Mouse (Mus musculus): ENCODE data around the gene Exo1. TPM values are rescaled to one million over a fixed set of nuclear protein-coding genes. Genes with fewer than 3 reads are reported as not detected.
A peak's percentile ranks its signal among the peaks of the same experiment; 100 is the strongest.

Gene Exo1
- polyA plus RNA-seq, 1 experiment from 2014 or later = 3.3 TPM

- H3K27me3 ChIP-seq (ENCODE audit: control insufficient read depth, insufficient read depth, low read length) = no peaks in the 10 kb centered on the region
Measured at GRCm38 (mm10) chr1:175911207-175911606, 30.8 kb downstream of the Exo1 start.

GRCm38 (mm10) chr1:175912038-175912437 lies 31.7 kb downstream of the Exo1 start:
- Histone ChIP-seq H3K36me3 (ENCODE audit: control insufficient read depth, insufficient read depth, low read length) (no peaks in the 10 kb centered on the region), H3K4me3 (ENCODE audit: low read depth, low read length) (no peak overlapping the region)
- WGBS = 88% methylated on average over 3 of the region's 3 CpGs

More at GRCm38 (mm10) chr1:175911207-175911606, 30.8 kb downstream of the Exo1 start:
- no peak overlapping the region for H3K9ac ChIP-seq (replicated peaks; ENCODE audit: low read depth, low read length)
- no peak overlapping the region for H3K27ac ChIP-seq (ENCODE audit: low read depth, low read length)
- no peak for ATAC-seq (ENCODE audit: low read depth)
- H3K4me3 ChIP-seq (ENCODE audit: low read depth, low read length) = no peak overlapping the region
- no peaks in the 10 kb centered on the region for H3K9me3 ChIP-seq (ENCODE audit: control insufficient read depth, low read length)
- H3K4me1 ChIP-seq (ENCODE audit: control insufficient read depth, insufficient read depth, low read length) = no peaks in the 10 kb centered on the region
- H3K36me3 ChIP-seq (ENCODE audit: control insufficient read depth, insufficient read depth, low read length) = no peaks in the 10 kb centered on the region
- 86% methylated on average over 2 of the region's 2 CpGs for WGBS
- H3K4me2 ChIP-seq (ENCODE audit: low read depth, low read length) = no peak overlapping the region

GRCm38 (mm10) chr1:175913728-175914303 lies 33.4 kb downstream of the Exo1 start:
- Histone ChIP-seq H3K9me3 (ENCODE audit: control insufficient read depth, low read length) (no peaks in the 10 kb centered on the region), H3K9ac (replicated peaks; ENCODE audit: low read depth, low read length) (no peak overlapping the region), H3K4me3 (ENCODE audit: low read depth, low read length) (no peak overlapping the region), H3K4me1 (ENCODE audit: control insufficient read depth, insufficient read depth, low read length) (no peaks in the 10 kb centered on the region), H3K27me3 (ENCODE audit: control insufficient read depth, insufficient read depth, low read length) (no peaks in the 10 kb centered on the region), H3K4me2 (ENCODE audit: low read depth, low read length) (no peak overlapping the region), H3K36me3 (ENCODE audit: control insufficient read depth, insufficient read depth, low read length) (no peaks in the 10 kb centered on the region), H3K27ac (ENCODE audit: low read depth, low read length) (no peak overlapping the region)
- no peak for ATAC-seq (ENCODE audit: low read depth)
- 54% methylated on average over 5 of the region's 5 CpGs for WGBS

More at GRCm38 (mm10) chr1:175912038-175912437, 31.7 kb downstream of the Exo1 start:
- no peak overlapping the region for H3K9ac ChIP-seq (replicated peaks; ENCODE audit: low read depth, low read length)
- H3K4me2 ChIP-seq (ENCODE audit: low read depth, low read length) = no peak overlapping the region
- ATAC-seq (ENCODE audit: low read depth) = no peak
- H3K27me3 ChIP-seq (ENCODE audit: control insufficient read depth, insufficient read depth, low read length) = no peaks in the 10 kb centered on the region
- H3K27ac ChIP-seq (ENCODE audit: low read depth, low read length) = no peak overlapping the region
- no peaks in the 10 kb centered on the region for H3K9me3 ChIP-seq (ENCODE audit: control insufficient read depth, low read length)
- no peaks in the 10 kb centered on the region for H3K4me1 ChIP-seq (ENCODE audit: control insufficient read depth, insufficient read depth, low read length)

GRCm38 (mm10) chr1:175920029-175920428 lies 39.6 kb downstream of the Exo1 start, which contains the start of gene Gm38100:
TSS of gene Gm38100 (plus strand) at chr1:175920329.
- ATAC-seq (ENCODE audit: low read depth) = no peak
- Histone ChIP-seq H3K4me3 (ENCODE audit: low read depth, low read length) (no peak within 1 kb of the TSS), H3K9ac (replicated peaks; ENCODE audit: low read depth, low read length) (no peak within 1 kb of the TSS), H3K27ac (ENCODE audit: low read depth, low read length) (no peak within 1 kb of the TSS), H3K4me1 (ENCODE audit: control insufficient read depth, insufficient read depth, low read length) (no peaks in the 10 kb centered on the region), H3K27me3 (ENCODE audit: control insufficient read depth, insufficient read depth, low read length) (no peaks in the 10 kb centered on the region), H3K36me3 (ENCODE audit: control insufficient read depth, insufficient read depth, low read length) (no peaks in the 10 kb centered on the region), H3K9me3 (ENCODE audit: control insufficient read depth, low read length) (no peaks in the 10 kb centered on the region), H3K4me2 (ENCODE audit: low read depth, low read length) (no peak within 1 kb of the TSS)
- 91% methylated on average over 9 of the region's 9 CpGs for WGBS

GRCm38 (mm10) chr1:175921091-175921490 lies 40.7 kb downstream of the Exo1 start:
- Histone ChIP-seq H3K9ac (replicated peaks; ENCODE audit: low read depth, low read length) (no peak overlapping the region), H3K4me2 (ENCODE audit: low read depth, low read length) (no peak overlapping the region), H3K4me3 (ENCODE audit: low read depth, low read length) (no peak overlapping the region), H3K36me3 (ENCODE audit: control insufficient read depth, insufficient read depth, low read length) (no peaks in the 10 kb centered on the region), H3K27me3 (ENCODE audit: control insufficient read depth, insufficient read depth, low read length) (no peaks in the 10 kb centered on the region), H3K4me1 (ENCODE audit: control insufficient read depth, insufficient read depth, low read length) (no peaks in the 10 kb centered on the region), H3K9me3 (ENCODE audit: control insufficient read depth, low read length) (no peaks in the 10 kb centered on the region), H3K27ac (ENCODE audit: low read depth, low read length) (no peak overlapping the region)
- 90% methylated on average over 8 of the region's 8 CpGs for WGBS
- no peak for ATAC-seq (ENCODE audit: low read depth)

- H3K27ac ChIP-seq (ENCODE audit: low read depth, low read length) = no peak overlapping the region
- ATAC-seq (ENCODE audit: low read depth) = peak; percentile 74; the same call in 1 of the 2 replicates
- H3K9me3 ChIP-seq (ENCODE audit: control insufficient read depth, low read length) = no peaks in the 10 kb centered on the region
- H3K4me2 ChIP-seq (ENCODE audit: low read depth, low read length) = no peak overlapping the region
- H3K36me3 ChIP-seq (ENCODE audit: control insufficient read depth, insufficient read depth, low read length) = no peaks in the 10 kb centered on the region
- H3K4me3 ChIP-seq (ENCODE audit: low read depth, low read length) = no peak overlapping the region
- no peaks in the 10 kb centered on the region for H3K4me1 ChIP-seq (ENCODE audit: control insufficient read depth, insufficient read depth, low read length)
- no peaks in the 10 kb centered on the region for H3K27me3 ChIP-seq (ENCODE audit: control insufficient read depth, insufficient read depth, low read length)
- WGBS = 54% methylated on average over 7 of the region's 7 CpGs
- no peak overlapping the region for H3K9ac ChIP-seq (replicated peaks; ENCODE audit: low read depth, low read length)
Measured at GRCm38 (mm10) chr1:175923848-175924787, 43.7 kb downstream of the Exo1 start.

- WGBS = 93% methylated on average over 5 of the region's 5 CpGs
- Histone ChIP-seq H3K36me3 (ENCODE audit: control insufficient read depth, insufficient read depth, low read length) (no peaks in the 10 kb centered on the region), H3K9me3 (ENCODE audit: control insufficient read depth, low read length) (no peaks in the 10 kb centered on the region), H3K9ac (replicated peaks; ENCODE audit: low read depth, low read length) (no peak overlapping the region), H3K27ac (ENCODE audit: low read depth, low read length) (no peak overlapping the region), H3K4me3 (ENCODE audit: low read depth, low read length) (no peak overlapping the region), H3K4me1 (ENCODE audit: control insufficient read depth, insufficient read depth, low read length) (no peaks in the 10 kb centered on the region), H3K4me2 (ENCODE audit: low read depth, low read length) (no peak overlapping the region), H3K27me3 (ENCODE audit: control insufficient read depth, insufficient read depth, low read length) (no peaks in the 10 kb centered on the region)
- no peak for ATAC-seq (ENCODE audit: low read depth)
Measured at GRCm38 (mm10) chr1:175931391-175931790, 51.0 kb downstream of the Exo1 start.

- ATAC-seq (ENCODE audit: low read depth) = peak; percentile 83
- H3K4me1 ChIP-seq (ENCODE audit: control insufficient read depth, insufficient read depth, low read length) = no peaks in the 10 kb centered on the region
- H3K36me3 ChIP-seq (ENCODE audit: control insufficient read depth, insufficient read depth, low read length) = no peaks in the 10 kb centered on the region
- H3K27ac ChIP-seq (ENCODE audit: low read depth, low read length) = no peak overlapping the region
- H3K27me3 ChIP-seq (ENCODE audit: control insufficient read depth, insufficient read depth, low read length) = no peaks in the 10 kb centered on the region
- H3K4me3 ChIP-seq (ENCODE audit: low read depth, low read length) = no peak overlapping the region
- H3K9ac ChIP-seq (replicated peaks; ENCODE audit: low read depth, low read length) = no peak overlapping the region
- no peak overlapping the region for H3K4me2 ChIP-seq (ENCODE audit: low read depth, low read length)
- WGBS = 7% methylated on average over 11 of the region's 11 CpGs
- no peaks in the 10 kb centered on the region for H3K9me3 ChIP-seq (ENCODE audit: control insufficient read depth, low read length)
Measured at GRCm38 (mm10) chr1:175936282-175936737, 55.9 kb downstream of the Exo1 start.

- no peaks in the 10 kb centered on the region for H3K4me1 ChIP-seq (ENCODE audit: control insufficient read depth, insufficient read depth, low read length)
- WGBS = 86% methylated on average over 3 of the region's 3 CpGs
- no peak overlapping the region for H3K27ac ChIP-seq (ENCODE audit: low read depth, low read length)
- no peaks in the 10 kb centered on the region for H3K9me3 ChIP-seq (ENCODE audit: control insufficient read depth, low read length)
- no peaks in the 10 kb centered on the region for H3K27me3 ChIP-seq (ENCODE audit: control insufficient read depth, insufficient read depth, low read length)
- H3K36me3 ChIP-seq (ENCODE audit: control insufficient read depth, insufficient read depth, low read length) = no peaks in the 10 kb centered on the region
- H3K4me2 ChIP-seq (ENCODE audit: low read depth, low read length) = no peak overlapping the region
- ATAC-seq (ENCODE audit: low read depth) = no peak
- no peak overlapping the region for H3K9ac ChIP-seq (replicated peaks; ENCODE audit: low read depth, low read length)
- no peak overlapping the region for H3K4me3 ChIP-seq (ENCODE audit: low read depth, low read length)
Measured at GRCm38 (mm10) chr1:175938731-175939130, 58.4 kb downstream of the Exo1 start.
